Mouse (Mus musculus) CD4-positive naive resting alpha-beta T cell, adult 57 days (primary cell): ENCODE results near the gene Olfr1019. TPM values are rescaled to one million over a fixed set of nuclear protein-coding genes. Genes with fewer than 3 reads are reported as not detected.

Source experiments
- total RNA-seq: library from RNA; stranded (reverse); gene quantifications from one replicate; pipeline ENCODE4 v1.2.4, GENCODE M21; 2023

Olfr1019 gene
- total RNA-seq = not detected

DNA sequence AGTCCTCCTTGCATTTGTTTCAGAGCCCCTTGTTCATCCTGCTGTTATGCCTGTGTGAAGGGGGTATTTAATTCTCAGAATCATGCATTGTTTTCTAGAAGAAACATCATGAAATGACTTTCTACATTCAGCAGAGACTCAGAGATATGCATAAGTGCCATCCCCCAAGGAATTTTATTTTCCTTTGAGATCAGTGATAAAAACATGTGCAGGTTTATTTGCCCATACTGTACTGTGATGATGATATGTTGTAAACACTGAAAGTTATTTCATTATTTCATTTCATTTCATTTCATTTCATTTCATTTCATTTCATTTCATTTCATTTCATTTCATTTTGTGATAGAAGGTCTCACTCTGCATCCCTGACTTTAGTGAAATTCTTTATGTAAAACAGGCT, at the start of gene Olfr1019:
Olfr1019 (minus strand) TSS at position 101 of the 400 bp plus-strand sequence.

GRCm38 (mm10) chr2:85885340-85885739, 40.1 kb upstream of the Olfr1019 start, which contains the start of gene Olfr1023:
Gene Olfr1023 (plus strand): TSS chr2:85885640.

GRCm38 (mm10) chr2:85868294-85868693, 23.0 kb upstream of the Olfr1019 start, which contains the start of gene Olfr1022:
Gene Olfr1022 (plus strand): TSS chr2:85868594.

GRCm38 (mm10) chr2:85846730-85847129, 1.4 kb upstream of the Olfr1019 start, which contains the start of gene Olfr1020:
Gene Olfr1020 (plus strand): TSS chr2:85847030.

DNA sequence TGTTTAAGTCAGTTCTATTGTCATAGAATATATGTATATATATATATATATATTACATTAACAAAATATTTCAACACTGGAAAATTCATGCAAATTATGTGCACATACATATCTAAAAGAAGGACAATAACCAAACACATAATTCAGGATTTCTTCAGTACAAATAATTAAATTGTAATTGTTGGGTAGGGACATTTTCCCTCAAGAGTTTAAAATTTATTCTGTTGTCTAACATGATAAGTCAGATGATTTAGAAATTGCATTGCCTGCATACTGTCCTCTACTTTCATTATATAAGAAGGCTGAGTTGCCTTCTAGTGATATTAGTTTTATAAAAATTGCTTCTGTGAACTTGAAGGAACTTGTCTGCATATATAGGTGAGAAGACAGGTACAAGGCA, 27.1 kb downstream of the Olfr1019 start, which contains the start of gene Olfr1018:
Olfr1018 (plus strand) TSS at position 301 of the 400 bp plus-strand sequence.

GRCm38 (mm10) chr2:85802444-85802843, 42.8 kb downstream of the Olfr1019 start, which contains the start of gene Olfr1016:
Gene Olfr1016 (minus strand): TSS chr2:85802544.

Other genes with a start within 250 kb of the Olfr1019 start
- not detected for gene Olfr1000, start 233.6 kb downstream of the Olfr1019 start, total RNA-seq
- gene Olfr1002, start 194.8 kb downstream of the Olfr1019 start, total RNA-seq = not detected
- not detected for gene Olfr154, start 181.0 kb downstream of the Olfr1019 start, total RNA-seq
- not detected for gene Olfr1006, start 166.7 kb downstream of the Olfr1019 start, total RNA-seq
- gene Olfr1008, start 156.1 kb downstream of the Olfr1019 start, total RNA-seq = not detected
- gene Olfr1009, start 130.1 kb downstream of the Olfr1019 start, total RNA-seq = not detected
- gene Olfr1012, start 82.7 kb downstream of the Olfr1019 start, total RNA-seq = not detected
- gene Olfr1013, start 78.4 kb downstream of the Olfr1019 start, total RNA-seq = not detected
- gene Olfr1014, start 72.8 kb downstream of the Olfr1019 start, total RNA-seq = not detected
- gene Olfr1015, start 63.5 kb downstream of the Olfr1019 start, total RNA-seq = not detected
- gene Olfr1016, start 42.9 kb downstream of the Olfr1019 start, total RNA-seq = not detected
- gene Olfr1018, start 27.0 kb downstream of the Olfr1019 start, total RNA-seq = not detected
- gene Olfr1020, start 1.5 kb upstream of the Olfr1019 start, total RNA-seq = not detected
- not detected for gene Olfr1022, start 23.1 kb upstream of the Olfr1019 start, total RNA-seq
- gene Olfr1023, start 40.2 kb upstream of the Olfr1019 start, total RNA-seq = not detected
- gene Olfr1024, start 59.6 kb upstream of the Olfr1019 start, total RNA-seq = not detected
- not detected for gene Olfr1025-ps1, start 69.7 kb upstream of the Olfr1019 start, total RNA-seq
- not detected for gene Olfr1026, start 76.1 kb upstream of the Olfr1019 start, total RNA-seq
- not detected for gene Olfr1028, start 105.0 kb upstream of the Olfr1019 start, total RNA-seq
- not detected for gene Olfr1029, start 128.4 kb upstream of the Olfr1019 start, total RNA-seq
- gene Olfr1030, start 133.8 kb upstream of the Olfr1019 start, total RNA-seq = not detected
- gene Olfr1031, start 144.8 kb upstream of the Olfr1019 start, total RNA-seq = not detected
- gene Olfr1032, start 160.1 kb upstream of the Olfr1019 start, total RNA-seq = not detected
- gene Olfr1033, start 175.2 kb upstream of the Olfr1019 start, total RNA-seq = not detected
- gene Olfr1034, start 200.4 kb upstream of the Olfr1019 start, total RNA-seq = not detected
- gene Olfr1036, start 228.5 kb upstream of the Olfr1019 start, total RNA-seq = not detected
- not detected for gene Olfr1037, start 241.9 kb upstream of the Olfr1019 start, total RNA-seq